Mouse (Mus musculus): ENCODE measurements at regions not wholly inside any gene's neighbourhood (a gene's known extent, or its start where the extent isn't known, plus 50 kb on each side); places are given as distances from the start of the nearest gene placed in this dataset.

DNA sequence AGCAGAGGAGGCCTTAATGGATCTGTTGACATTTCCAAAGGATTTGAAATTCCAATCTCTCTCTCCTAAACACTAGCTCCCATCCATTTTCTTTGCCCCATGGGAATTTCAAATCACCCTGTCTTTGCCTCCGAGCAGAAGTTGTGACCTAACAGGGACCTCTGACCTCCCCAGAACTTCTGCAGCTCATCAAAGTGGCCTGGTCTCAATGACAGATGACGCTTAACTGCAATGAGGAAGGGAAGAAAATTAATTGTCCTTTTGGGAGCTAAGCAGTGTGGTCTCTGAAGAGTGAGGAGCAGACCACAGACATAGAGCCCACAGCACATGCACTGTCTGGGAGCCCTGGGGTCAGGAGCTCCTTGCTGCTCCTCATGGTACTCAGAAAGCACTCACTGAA lies 155.3 kb downstream of the Tox3 start:
- no peak for DNase-seq

DNA sequence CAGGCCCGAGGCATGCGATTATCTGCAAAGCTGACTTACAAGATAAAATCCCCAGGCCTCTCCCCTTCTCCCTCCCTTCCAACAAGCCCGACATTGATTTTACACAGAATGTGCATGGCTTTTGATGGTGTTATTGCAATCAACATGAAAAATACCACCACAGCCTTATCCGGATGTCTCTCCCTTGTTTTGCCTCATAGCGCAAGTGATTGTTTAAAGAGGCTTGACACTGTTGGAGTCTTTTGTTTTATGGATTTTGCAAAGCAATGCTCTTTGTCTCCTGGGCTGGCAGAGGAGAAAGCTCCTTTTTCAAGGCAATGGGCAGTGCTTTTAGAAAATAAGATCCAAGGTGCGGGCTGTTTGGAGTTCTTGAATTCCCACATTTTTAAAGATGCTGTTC lies 165.3 kb downstream of the Tox3 start:
- DNase-seq: no peak

DNA sequence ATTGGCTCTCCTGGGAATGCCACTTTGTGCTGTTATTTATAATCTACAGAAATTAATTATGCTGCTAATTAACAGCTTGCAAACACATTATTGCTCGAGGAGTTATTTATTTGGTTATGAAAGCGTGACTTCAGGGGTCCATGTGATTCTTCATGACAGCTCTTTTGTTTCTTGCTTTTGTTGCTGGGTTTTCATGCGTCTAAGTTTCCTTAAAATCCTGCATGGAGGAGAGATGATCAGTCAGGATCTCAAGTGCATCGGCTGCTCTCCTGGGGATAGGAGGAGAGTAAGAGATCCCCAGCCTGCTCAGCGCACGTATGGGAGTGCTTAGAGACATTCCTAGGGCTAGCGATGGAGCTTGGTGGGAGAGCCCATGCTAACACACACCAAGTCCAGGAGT lies 171.4 kb downstream of the Tox3 start:
- DNase-seq: no peak

DNA sequence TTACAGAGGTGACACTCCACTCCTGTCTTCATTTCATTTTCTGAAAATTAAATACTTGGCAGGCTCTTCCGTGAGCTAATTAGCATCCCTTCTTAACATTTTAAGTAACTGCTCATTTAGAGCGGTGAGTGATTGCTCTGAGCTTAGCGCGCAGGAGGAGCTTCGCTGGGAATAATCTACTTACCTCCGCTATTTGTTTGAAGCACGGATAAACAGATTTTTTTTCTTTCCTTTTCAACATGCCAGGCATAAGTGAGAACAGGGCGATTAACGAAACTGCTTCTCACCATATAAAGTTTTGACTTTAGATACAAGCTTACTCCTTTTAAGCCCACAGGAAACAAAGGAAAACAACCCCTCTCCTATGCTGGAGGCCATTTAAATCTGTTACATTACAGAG lies 171.8 kb downstream of the Tox3 start:
- no peak for DNase-seq

DNA sequence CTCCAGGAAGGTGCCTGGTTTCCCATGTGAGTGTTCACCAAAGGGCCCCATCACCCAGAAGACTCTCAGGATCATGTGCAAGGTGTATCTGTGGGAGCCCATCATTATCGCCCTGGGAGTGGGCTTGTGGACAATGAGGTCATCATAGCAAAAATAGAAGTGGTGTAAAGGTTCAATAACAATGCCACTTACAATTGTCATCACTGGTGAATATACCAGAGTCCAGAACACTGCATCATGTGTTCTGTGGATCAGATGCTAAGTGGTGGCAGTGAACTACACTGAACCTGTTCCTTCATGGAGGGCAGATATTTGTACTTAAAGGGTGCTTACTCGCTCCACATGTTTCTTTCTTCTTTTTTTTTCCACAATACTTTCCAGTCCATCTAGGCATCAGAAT lies 181.5 kb downstream of the Tox3 start:
- DNase-seq: no peak

DNA sequence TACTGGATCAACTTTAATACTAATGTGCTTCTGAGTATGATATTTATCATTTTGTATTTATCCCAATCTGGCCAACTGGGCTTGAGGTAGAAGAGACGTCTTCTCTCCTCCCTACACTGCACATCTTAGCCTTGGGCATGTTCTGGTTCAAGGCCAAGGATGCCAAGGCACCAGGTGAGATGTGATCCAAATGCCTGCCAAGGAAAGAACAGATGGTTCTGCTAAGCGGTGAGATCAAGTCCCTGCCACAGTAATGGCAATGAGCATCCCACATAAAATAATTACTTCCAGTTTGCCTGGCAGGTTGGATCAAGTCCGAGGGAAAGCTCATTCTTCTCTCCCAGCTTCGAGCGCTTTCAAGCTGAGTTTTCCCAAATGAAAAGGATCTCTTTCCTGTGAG lies 196.7 kb downstream of the Tox3 start:
- DNase-seq: no peak

DNA sequence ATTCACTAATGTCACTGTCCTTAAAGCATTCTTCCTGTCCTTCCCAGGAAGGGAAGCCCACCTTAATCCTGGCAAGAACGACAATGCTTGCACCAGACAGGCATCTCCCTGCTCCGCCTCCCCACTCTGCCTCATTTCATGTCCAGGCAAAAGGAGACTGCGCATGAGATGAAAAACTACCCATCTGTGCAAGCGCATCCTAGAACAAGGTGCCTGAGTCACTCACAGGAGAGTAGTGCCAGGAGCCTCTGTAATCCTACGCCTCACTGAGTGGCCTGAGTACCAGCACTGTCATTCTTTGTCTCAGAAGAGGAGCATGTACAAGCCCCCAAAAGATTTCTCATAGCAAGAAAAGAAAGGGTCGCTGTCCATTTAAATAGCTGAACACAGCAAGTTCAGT lies 198.2 kb downstream of the Tox3 start:
- no peak for DNase-seq

DNA sequence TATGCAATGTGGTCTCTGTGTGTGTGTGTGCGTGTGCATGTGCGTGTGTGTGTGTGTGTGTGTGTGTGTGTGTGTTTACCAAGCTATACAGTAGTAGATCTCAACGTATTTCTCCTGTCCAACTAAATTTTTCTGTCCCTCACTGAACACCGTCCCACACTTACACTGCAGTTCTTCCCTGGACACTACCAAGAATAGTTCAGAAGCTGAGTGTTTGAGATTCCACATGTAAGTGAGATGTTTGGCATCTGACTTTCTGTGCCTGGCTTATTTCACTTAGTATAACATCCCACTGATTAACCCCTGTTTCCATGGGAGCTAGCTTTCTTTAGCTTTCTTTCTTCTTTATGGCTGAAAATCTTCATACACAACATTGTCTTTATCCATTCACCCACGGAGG lies 213.5 kb downstream of the Tox3 start:
- DNase-seq: no peak

DNA sequence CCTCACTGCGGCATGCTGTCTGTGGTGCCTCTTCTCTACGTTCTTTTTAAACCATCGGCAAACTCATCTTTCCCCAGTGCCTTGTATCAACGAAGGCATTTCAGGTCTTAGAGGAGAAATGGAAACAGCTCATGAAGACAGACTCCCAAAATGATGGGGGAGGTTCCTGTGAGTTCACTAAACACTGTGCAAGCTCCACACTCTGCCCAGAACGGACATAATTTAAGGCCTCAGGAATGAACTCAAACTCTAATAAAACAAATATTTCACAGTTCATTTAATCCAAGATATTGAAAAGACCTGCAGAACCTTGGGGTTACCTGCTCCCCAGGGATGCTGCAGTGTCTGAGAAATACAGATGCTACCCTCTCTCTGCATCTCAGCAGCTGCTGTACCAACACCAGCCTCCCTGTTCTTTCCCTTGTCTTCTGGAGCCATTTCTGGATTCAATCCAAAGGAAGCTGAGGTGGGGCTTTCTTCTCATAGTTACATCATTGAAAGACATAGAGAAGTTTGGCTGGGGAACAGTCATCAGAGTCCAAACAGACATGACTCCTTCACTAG lies 217.4 kb downstream of the Tox3 start:
- no peak for DNase-seq

DNA sequence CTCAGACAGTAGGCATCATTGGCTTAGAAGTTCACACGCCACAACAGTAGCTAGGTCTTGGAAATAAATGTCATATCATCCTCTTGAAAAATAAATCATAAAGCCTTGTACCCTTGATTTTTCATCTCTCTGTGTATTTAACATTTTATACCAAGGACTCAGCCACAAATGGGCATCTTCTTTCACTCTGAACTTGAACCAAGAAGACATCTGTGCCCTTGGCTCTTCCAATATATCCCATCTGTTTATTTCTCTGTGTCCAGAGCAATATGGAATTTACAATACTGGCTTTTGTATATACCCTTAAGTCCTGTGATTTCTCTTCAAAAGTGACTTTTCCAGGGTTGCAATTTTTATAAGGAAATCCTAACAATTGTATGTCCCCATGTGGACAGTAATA lies 222.7 kb downstream of the Tox3 start:
- no peak for DNase-seq

DNA sequence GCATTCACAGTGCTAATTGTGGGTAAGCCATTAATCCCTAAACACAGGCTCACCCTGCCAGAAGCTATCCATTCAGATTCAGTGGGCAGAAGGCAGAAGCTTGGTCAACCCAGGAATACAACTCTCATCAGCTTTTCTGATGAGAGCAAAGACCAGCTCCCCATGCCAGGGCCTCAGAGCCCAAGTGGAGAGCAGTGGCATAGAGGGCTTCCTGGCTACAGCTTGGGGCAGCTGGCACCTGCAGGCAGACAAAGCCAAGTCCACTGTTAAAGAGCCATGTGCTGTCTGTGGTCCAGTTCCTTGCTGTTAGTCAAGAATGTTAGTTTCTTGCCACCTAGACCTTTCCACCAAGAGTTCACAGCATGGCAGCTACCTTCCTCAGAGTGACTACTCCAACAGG lies 225.0 kb downstream of the Tox3 start:
- no peak for DNase-seq

DNA sequence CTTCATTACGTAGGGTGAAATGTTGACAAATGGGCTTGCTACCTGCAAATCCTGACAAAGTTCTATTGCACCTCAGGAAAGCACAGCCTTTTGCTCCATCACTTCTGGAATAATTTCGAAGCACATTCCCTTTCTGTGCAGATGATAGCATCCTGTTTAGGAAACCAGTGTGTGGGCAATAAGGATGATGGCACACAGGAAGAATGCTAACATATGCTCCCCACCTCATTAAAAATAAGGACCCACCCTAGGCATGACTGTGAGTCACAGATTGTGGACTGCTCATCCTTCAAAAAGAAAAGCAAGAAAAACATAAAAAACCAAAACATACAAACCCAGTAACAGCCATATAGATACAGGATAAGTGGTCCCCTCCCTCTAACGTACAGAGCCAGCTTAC lies 226.2 kb downstream of the Tox3 start:
- DNase-seq: no peak

DNA sequence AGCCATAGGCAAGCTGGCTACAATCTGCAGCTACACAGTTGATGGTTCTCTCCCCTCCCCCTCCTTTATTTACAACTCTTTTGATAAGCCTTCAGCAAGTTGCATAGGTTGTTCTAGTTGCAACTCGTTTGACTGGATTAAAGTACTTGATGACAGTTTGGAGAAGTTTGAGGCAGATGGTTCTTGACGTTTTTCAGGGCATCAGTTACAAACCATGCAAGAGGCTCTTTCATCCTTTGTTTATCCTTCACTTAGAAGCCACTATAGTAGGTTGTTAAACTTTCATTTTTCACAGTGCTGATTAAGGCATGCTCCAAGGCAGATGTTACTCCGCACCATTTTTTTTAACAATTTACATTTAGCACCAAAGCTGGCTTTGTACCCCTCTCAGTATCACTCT lies 227.1 kb downstream of the Tox3 start:
- no peak for DNase-seq

DNA sequence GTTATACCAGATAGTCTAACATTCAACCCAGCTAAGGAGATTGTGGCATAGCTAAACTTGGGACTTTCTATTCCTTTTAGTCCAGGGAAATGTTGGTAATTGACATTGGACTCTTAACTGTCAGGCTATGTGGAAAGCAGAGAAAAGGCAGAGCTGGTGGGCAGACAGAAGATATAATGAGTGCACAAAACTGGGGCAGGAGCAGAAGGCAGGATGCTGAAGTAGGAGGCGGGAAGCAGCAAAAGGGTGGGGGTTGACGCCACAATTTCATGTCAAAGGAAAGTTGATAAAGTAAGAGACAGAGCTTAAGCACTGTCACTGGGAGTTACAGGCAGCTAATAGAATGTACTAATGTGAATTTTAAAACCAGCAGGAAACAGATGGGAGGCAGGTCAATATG lies 232.7 kb downstream of the Tox3 start:
- DNase-seq: no peak

DNA sequence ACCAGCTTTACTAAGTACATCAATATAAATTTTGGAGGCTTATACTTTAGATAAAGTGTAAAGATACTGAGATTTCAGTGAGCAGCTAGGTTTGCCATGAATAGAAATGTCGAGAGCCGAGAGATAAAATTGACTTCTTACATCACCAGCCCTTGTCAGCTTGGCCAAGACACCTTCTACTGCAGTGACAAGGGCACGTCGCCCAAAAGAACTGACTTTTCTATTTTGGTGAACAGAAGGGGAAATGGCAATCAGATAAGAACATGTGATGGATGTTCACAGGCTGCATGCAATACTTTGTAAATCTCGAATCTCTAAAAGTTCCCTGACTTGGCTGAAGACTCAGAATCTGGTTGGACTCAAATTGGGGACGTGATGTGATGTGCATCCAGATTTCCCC lies 247.6 kb downstream of the Tox3 start:
- DNase-seq: no peak

DNA sequence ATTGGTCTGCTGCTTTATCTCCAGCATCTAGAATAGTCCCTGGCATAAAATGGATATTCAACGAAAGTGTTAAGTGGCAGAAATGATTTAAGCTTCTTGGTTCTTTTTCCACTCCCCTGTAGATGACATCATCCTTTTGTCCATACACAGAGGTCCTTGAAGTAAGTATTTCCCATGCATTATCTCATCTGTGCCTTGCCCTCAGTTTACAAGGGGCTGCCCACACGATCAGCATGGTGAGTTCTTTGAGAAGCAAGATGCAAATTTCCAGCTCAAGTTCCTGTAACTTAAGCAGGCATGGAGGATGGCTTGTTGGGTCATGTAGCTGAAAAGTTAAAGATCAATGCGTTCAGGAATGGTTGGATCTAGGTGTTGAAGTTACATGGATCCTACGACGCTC lies 265.5 kb downstream of the Tox3 start:
- no peak for DNase-seq

DNA sequence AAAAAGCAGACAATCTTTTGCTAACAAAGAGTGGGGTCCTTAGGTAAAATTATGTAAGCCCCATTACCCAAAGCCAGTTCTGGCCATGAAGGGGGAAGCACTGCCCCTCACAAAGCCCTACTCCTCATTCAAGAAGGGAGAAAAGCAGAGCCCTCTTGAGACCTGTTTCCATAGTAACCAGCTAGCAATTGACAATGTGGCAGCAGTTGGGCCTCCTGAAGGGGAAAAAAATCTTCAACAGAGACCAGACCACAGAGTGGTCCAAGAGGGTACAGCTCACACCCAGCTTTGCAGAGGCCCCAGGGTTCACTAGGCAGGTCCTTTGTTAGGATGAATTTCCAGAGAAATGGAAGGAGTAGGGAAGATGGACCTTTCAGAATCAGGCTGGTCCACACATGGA lies 271.8 kb downstream of the Tox3 start:
- DNase-seq: no peak

DNA sequence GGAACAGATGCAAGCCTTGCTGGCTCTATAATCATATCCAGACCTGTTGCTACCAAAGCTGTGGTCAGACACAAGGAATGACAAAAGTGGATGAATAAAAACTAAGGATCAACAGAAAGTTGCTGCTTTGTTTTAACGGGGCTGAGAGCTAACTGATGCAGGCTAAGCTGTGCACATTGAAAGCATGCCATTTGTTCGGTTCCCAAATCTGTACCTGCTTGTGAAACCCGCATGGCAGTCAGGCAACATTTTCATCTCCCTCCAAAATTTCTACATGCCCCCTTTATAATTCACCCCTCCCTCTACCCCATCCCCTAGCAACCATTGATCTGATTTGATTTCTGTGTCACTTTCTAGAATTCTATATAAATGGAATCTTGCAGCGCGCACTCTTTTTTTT lies 272.3 kb downstream of the Tox3 start:
- no peak for DNase-seq

DNA sequence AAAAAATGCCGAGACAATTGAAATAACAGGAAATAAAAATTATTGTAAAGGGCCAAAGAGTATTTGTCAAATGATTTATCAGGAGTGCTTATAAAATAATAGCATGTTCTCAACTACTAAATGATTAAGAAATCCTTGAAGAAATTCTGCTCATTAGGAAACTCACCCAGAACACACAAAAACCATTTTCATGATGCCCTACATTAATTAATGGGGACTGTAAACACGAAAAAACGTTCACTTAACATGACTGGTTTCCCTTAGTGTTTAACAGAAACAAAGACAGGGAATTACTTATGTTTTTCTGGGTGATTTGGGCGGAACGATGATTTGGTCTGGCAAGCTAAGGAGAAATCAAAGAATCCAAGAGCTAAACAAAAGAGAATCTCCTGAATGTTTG lies 278.1 kb downstream of the Tox3 start:
- DNase-seq: no peak

DNA sequence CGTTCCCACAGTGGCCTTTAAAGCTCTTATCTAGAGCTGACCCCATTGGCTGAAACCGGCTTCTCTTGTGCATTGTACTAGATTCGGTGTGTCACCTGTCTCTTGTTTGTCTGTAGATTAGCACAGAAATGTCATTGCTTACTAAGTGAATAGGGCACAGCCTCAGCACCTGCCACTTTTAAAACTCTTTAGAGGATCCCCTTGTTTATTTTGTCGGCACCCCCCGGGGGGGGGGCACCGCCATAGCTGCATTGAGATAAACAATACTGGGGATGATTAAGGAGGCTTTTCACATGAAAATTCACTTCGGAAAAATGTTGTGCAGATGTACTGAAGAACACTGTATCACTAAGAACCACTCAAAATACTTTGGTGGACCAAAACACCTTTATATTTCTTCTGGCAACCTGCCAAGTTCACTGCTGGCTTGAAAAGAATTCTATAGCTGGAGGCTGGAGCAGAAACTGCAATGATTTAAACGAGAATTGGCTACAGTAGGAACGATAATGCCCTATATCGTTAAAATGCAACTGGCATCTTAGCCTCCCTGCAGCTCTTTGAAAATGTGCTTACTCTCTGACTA lies 278.6 kb downstream of the Tox3 start:
- no peak for DNase-seq

DNA sequence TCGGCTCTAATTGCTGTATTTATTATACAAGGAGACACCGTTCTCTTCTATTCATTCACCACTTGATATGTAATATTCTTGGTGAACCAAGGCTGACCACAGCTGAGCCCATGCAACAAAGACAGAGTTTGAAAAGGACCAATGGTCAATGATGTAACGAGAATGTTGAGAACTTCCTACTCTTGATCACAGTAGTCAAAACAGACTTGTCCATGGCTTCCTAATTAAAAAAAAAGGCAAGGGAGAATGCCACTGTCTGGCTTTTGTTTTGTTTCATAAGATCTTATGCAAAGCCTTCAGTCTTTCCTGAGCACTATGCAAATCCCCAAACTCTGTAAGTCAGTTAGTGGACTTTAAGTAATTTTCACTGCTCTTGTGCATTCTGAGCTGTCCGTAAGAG lies 279.7 kb downstream of the Tox3 start:
- no peak for DNase-seq

DNA sequence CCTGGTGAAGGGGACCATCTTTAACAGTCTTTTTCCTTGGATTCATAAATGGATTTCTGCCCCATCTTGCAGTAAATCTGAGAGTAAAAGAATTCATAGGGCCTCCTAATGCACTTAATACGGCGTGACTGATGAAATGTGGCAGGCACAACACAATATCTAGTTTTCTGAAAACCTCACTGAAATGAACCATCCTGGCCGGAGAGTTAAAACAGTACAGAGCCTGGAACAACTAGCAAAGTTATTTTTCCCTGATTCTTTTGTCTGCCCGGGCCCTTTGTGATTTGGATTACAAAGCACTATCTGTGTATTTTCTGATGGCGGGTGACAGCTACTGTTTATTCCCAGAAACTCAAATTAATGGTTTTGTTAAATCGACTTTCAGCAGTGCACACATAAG lies 283.8 kb downstream of the Tox3 start:
- no peak for DNase-seq

DNA sequence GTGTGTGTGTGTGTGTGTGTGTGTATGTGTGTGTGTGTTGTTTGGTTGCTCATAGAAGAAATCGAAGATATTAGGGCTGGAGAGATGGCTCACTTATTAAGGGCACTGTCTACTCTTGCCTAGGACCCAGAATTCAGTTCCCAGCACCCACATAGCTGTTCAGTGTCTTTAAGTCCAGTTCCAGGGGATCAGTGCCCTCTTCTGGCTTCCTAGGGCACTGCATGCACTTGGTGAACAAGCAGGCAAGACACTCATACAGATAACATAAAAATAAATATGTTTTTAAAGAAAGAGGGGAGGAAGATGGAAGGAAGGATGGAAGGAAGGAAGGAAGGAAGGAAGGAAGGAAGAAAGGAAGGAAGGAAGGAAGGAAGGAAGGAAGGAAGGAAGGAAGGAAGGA lies 284.9 kb downstream of the Tox3 start:
- no peak for DNase-seq

DNA sequence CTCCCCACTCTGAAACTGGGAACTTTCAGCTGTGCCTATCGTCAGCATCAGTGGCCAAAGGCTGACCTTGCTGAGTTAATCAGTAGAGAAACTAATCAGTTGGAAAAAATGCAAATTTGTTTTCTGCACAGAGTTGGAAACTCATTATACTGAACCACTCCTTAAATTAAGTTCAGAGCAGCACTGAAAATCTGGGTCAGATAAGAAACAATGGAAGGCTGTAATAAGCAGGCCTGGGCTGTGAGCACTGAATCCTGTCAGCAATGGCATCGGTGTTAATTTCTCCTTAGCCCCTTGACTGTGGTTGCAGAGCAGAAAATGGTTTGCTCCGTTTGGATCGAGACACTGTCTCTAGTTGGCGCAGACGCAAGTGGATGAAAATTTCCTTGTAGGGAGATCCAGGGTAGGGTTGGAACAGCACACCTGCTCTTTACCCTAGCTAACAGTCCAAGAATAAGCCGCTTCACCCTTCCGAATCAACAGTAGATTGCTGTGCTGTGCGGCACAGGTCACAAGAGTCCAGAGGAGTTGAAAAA lies 289.4 kb downstream of the Tox3 start:
- DNase-seq: no peak

DNA sequence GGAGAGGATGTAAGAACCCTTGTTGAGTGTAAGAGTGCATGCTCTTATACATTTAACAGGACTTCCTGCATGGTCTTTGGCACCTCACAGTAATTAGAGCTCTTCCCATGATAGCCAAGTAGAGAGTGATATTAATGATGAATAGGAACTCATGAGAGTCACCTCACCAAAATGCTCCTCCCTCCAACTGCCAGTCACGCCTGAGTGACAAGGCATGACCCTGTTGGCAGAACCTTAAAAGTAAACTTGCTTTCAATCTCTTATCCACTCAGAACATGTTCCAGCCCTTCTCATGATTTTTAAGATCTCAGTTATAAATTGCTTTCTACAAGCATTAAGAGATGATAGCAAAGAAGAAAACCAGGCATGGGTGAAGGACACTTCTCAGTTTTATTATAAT lies 291.8 kb downstream of the Tox3 start:
- DNase-seq: no peak

Measured in spleen, adult 18-20 months (tissue).